Mouse (Mus musculus) CH12.LX (cell line): Measurements from ENCODE around the gene Aym1. TPM values are rescaled to one million over a fixed set of nuclear protein-coding genes. Genes with fewer than 3 reads are reported as not detected.

ENCODE experiments used
- DNase-seq: peaks from one replicate; pipeline ENCODE4 v3.0.0-alpha.2; 2013; ENCODE audit errors: extremely low read depth
- H3K27ac ChIP-seq: 2 replicates; pipeline ENCODE4 v1.5.1; 2012; ENCODE audit warnings: low read depth, mild to moderate bottlenecking, control low read depth, moderate library complexity; ENCODE audit not compliant: insufficient read depth
- H3K27me3 ChIP-seq: replicated peaks from 2 replicates; pipeline ENCODE3; 2012; ENCODE audit warnings: inconsistent platforms
- H3K36me3 ChIP-seq, 2 experiments: replicated peaks in 1 of 2; 2 replicates each; pipeline versions ENCODE3 to v1.6.1; 2012; ENCODE audit warnings: inconsistent platforms in 1 of 2, low read length in 1 of 2, mild to moderate bottlenecking in 1 of 2, mixed read lengths in 1 of 2, moderate library complexity in 1 of 2; ENCODE audit not compliant: control insufficient read depth in 1 of 2, insufficient read depth in 1 of 2
- H3K4me1 ChIP-seq, 2 experiments: 2 replicates each; pipeline ENCODE4 v1.6.1; 2012; ENCODE audit warnings: inconsistent platforms in 1 of 2, moderate library complexity in 1 of 2; ENCODE audit not compliant: insufficient read depth in 2 of 2, control insufficient read depth in 1 of 2
- H3K4me2 ChIP-seq: 2 replicates; pipeline ENCODE4 v1.6.1; 2012; ENCODE audit warnings: low read depth, mild to moderate bottlenecking, control low read depth; ENCODE audit not compliant: poor library complexity, insufficient read depth, severe bottlenecking
- H3K4me3 ChIP-seq, 3 experiments: fragments of 150-350 bp in 1 of 3; sonication (generic) in 1 of 3; replicated peaks in 1 of 3; 2 replicates each; pipeline versions ENCODE3 to v1.5.1; 2011 to 2012; ENCODE audit warnings: low read depth in 2 of 3, low read length in 2 of 3, mild to moderate bottlenecking in 2 of 3, moderate library complexity in 2 of 3, control low read depth in 1 of 3, improper control_type of control experiment in 1 of 3, inconsistent platforms in 1 of 3, mixed read lengths in 1 of 3; ENCODE audit not compliant: poor library complexity in 1 of 3
- H3K79me2 ChIP-seq: replicated peaks from 2 replicates; pipeline ENCODE4 v1.6.1; 2012; ENCODE audit warnings: mild to moderate bottlenecking, moderate library complexity; ENCODE audit not compliant: control insufficient read depth, poor library complexity, insufficient read depth, severe bottlenecking; ENCODE audit errors: extremely low read depth
- H3K9ac ChIP-seq: 2 replicates; pipeline ENCODE4 v1.6.1; 2012; ENCODE audit warnings: low read depth, mild to moderate bottlenecking, control low read depth, moderate library complexity; ENCODE audit not compliant: insufficient read depth
- H3K9me3 ChIP-seq: replicated peaks from 2 replicates; pipeline ENCODE3; 2012; ENCODE audit warnings: low read length, inconsistent platforms, mixed read lengths
- CTCF ChIP-seq, 2 experiments: IDR thresholded peaks in 1 of 2; conservative IDR thresholded peaks in 1 of 2; 2 replicates each; pipeline ENCODE4 v1.5.1; 2011 to 2012; ENCODE audit warnings: low read depth in 2 of 2, low read length in 2 of 2, improper control_type of control experiment in 1 of 2, inconsistent platforms in 1 of 2, mild to moderate bottlenecking in 1 of 2, moderate library complexity in 1 of 2
- E2F4 ChIP-seq: IDR thresholded peaks from 2 replicates; pipeline ENCODE4 v1.6.1; 2011; ENCODE audit warnings: low read depth, low read length, improper control_type of control experiment; ENCODE audit not compliant: insufficient replicate concordance
- ELF1 ChIP-seq: IDR thresholded peaks from 2 replicates; pipeline ENCODE4 v1.6.1; 2014; ENCODE audit warnings: low read depth, mild to moderate bottlenecking, inconsistent platforms, low read length, improper control_type of control experiment
- EP300 ChIP-seq: IDR thresholded peaks from 2 replicates; pipeline ENCODE4 v1.6.1; 2011; ENCODE audit warnings: low read length, improper control_type of control experiment
- GABPA ChIP-seq: IDR thresholded peaks from 2 replicates; pipeline ENCODE4 v1.6.1; 2012; ENCODE audit warnings: low read depth, low read length, improper control_type of control experiment, inconsistent platforms; ENCODE audit not compliant: insufficient replicate concordance
- JUN ChIP-seq: IDR thresholded peaks from 2 replicates; pipeline ENCODE4 v1.6.1; 2011; ENCODE audit warnings: low read depth, mild to moderate bottlenecking, low read length, improper control_type of control experiment, moderate library complexity; ENCODE audit not compliant: insufficient read depth
- KAT2A ChIP-seq: IDR thresholded peaks from 2 replicates; pipeline ENCODE4 v1.6.1; 2012; ENCODE audit warnings: low read length, improper control_type of control experiment, inconsistent platforms; ENCODE audit not compliant: insufficient replicate concordance
- MAX ChIP-seq: IDR thresholded peaks from 2 replicates; pipeline ENCODE4 v1.6.1; 2011; ENCODE audit warnings: low read length, improper control_type of control experiment
- MEF2A ChIP-seq: IDR thresholded peaks from 2 replicates; pipeline ENCODE4 v1.6.1; 2014; ENCODE audit warnings: low read depth, mild to moderate bottlenecking, inconsistent platforms, low read length, improper control_type of control experiment, borderline replicate concordance
- NELFE ChIP-seq: IDR thresholded peaks from 2 replicates; pipeline ENCODE4 v1.6.1; 2011; ENCODE audit warnings: low read depth, low read length, improper control_type of control experiment
- NRF1 ChIP-seq: IDR thresholded peaks from 2 replicates; pipeline ENCODE4 v1.6.1; 2014; ENCODE audit warnings: low read depth, mild to moderate bottlenecking, inconsistent platforms, low read length, improper control_type of control experiment, moderate library complexity
- POLR2A ChIP-seq: IDR thresholded peaks from 2 replicates; pipeline ENCODE4 v1.6.1; 2011; ENCODE audit warnings: low read depth, mild to moderate bottlenecking, improper control_type of control experiment, low read length
- POLR2AphosphoS2 ChIP-seq: IDR thresholded peaks from 2 replicates; pipeline ENCODE4 v1.6.1; 2011; ENCODE audit warnings: low read depth, low read length, improper control_type of control experiment
- RAD21 ChIP-seq: IDR thresholded peaks from 2 replicates; pipeline ENCODE4 v1.6.1; 2011; ENCODE audit warnings: low read depth, mild to moderate bottlenecking, low read length, improper control_type of control experiment, moderate library complexity
- SIN3A ChIP-seq: IDR thresholded peaks from 2 replicates; pipeline ENCODE4 v1.6.1; 2012; ENCODE audit warnings: low read length, improper control_type of control experiment, inconsistent platforms
- SMC3 ChIP-seq: IDR thresholded peaks from 2 replicates; pipeline ENCODE4 v1.6.1; 2011; ENCODE audit warnings: low read depth, low read length, improper control_type of control experiment
- TBP ChIP-seq: conservative IDR thresholded peaks from 2 replicates; pipeline ENCODE4 v1.6.1; 2011; ENCODE audit warnings: low read depth, low read length, improper control_type of control experiment
- TCF12 ChIP-seq: IDR thresholded peaks from 2 replicates; pipeline ENCODE4 v1.6.1; 2014; ENCODE audit warnings: low read depth, mild to moderate bottlenecking, inconsistent platforms, low read length, improper control_type of control experiment
- UBTF ChIP-seq: IDR thresholded peaks from 2 replicates; pipeline ENCODE4 v1.6.1; 2012; ENCODE audit warnings: low read depth, mild to moderate bottlenecking, inconsistent platforms, low read length, improper control_type of control experiment, moderate library complexity
- USF1 ChIP-seq: IDR thresholded peaks from 2 replicates; pipeline ENCODE4 v1.6.1; 2014; ENCODE audit warnings: low read depth, mild to moderate bottlenecking, inconsistent platforms, low read length, improper control_type of control experiment
- ZC3H11A ChIP-seq: IDR thresholded peaks from 2 replicates; pipeline ENCODE4 v1.6.1; 2012; ENCODE audit warnings: low read depth, mild to moderate bottlenecking, inconsistent platforms, low read length, improper control_type of control experiment
- ZKSCAN1 ChIP-seq: IDR thresholded peaks from 2 replicates; pipeline ENCODE4 v1.6.1; 2012; ENCODE audit warnings: low read depth, inconsistent platforms, low read length, improper control_type of control experiment, borderline replicate concordance
- ZNF384 ChIP-seq: IDR thresholded peaks from 2 replicates; pipeline ENCODE4 v1.6.1; 2012; ENCODE audit warnings: low read depth, low read length, improper control_type of control experiment, inconsistent platforms
- dilution Hi-C: fragments of 300-500 bp; cut with MboI; formaldehyde crosslinking; loops from 2 replicates; pipeline ENCODE4 v1.14.3; 2020; ENCODE audit warnings: low sequenced_read_pairs; ENCODE audit not compliant: extremely low pct_unique_long_range_greater_than_20kb, extremely low pct_ligation_motif_present
- in situ Hi-C: fragments of 300-500 bp; cut with MboI; formaldehyde crosslinking; loops from 3 replicates; pipeline ENCODE4 v1.14.3; 2019; ENCODE audit warnings: low sequenced_read_pairs, low pct_ligation_motif_present, low pct_unique_long_range_greater_than_20kb, mixed read lengths
- polyA plus RNA-seq: library from polyadenylated mRNA; unstranded; fragments of >175 nt; gene quantifications from 2 replicates; pipeline ENCODE4 v1.2.1, GENCODE M21; 2012; ENCODE audit warnings: low read depth; ENCODE audit not compliant: insufficient read length
- total RNA-seq, 2 experiments: library from RNA; depleted of rRNA; stranded (reverse); fragments of 300-350 nt in 1 of 2; fragments of >200 nt in 1 of 2; gene quantifications; 2 replicates each; pipeline ENCODE4 v1.2.3; 2012 to 2014

Aym1 gene
- total and polyA plus RNA-seq, 3 experiments = not detected

DNA sequence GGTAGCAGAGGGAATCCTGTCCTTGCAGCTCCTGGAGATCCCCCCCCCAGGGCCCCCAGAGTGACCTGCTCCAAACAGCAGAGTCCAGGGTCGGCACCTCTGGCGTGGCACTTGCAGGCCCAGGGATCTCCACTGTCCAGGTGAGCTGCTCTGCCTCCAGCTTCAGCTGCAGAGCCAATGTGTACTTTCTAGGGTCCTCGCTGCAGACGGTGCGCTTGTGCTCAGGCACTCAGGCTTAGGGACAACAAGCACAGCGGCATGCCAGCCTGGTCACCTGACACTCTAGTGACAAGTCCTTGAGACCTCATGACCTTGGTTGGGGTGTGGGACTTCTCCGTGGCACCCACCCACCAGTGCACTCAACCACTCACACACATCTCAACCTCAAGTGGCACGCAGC is 27.6 kb upstream of the Aym1 start:
- DNase-seq = no peak
- Histone ChIP-seq H3K9ac (no peak overlapping the region), H3K27me3 (peaks cover 7% of the 10 kb centered on the region), H3K4me2 (no peak overlapping the region), H3K9me3 (peaks cover 20% of the 10 kb centered on the region), H3K4me1 (no peaks in the 10 kb centered on the region), H3K27ac (no peak overlapping the region), H3K79me2 (no peaks in the 10 kb centered on the region), H3K4me3 (no peak overlapping the region), H3K36me3 (no peaks in the 10 kb centered on the region)
- TF ChIP-seq POLR2A = no peak
- no peak for TF ChIP-seq NRF1
- TF ChIP-seq ZNF384 = no peak
- no peak for TF ChIP-seq GABPA
- TF ChIP-seq EP300 = no peak
- TF ChIP-seq CTCF (conservative IDR thresholded peaks at IDR 0.05 in 1 of 2, IDR thresholded peaks at IDR 0.05 in 1 of 2; ENCODE audit: low read depth in 2 of 2, low read length in 2 of 2) = no peak
- TF ChIP-seq SMC3 = no peak
- TF ChIP-seq ZC3H11A = no peak
- no peak for TF ChIP-seq KAT2A
- no peak for TF ChIP-seq NELFE
- TF ChIP-seq TCF12 = no peak
- TF ChIP-seq TBP = no peak
- TF ChIP-seq USF1 = no peak
- no peak for TF ChIP-seq MEF2A
- TF ChIP-seq SIN3A = no peak
- TF ChIP-seq POLR2AphosphoS2 = no peak
- TF ChIP-seq ELF1 = no peak
- no peak for TF ChIP-seq E2F4
- TF ChIP-seq RAD21 = no peak
- in situ Hi-C loops = no loop called here
- dilution Hi-C loops = no loop called here

DNA sequence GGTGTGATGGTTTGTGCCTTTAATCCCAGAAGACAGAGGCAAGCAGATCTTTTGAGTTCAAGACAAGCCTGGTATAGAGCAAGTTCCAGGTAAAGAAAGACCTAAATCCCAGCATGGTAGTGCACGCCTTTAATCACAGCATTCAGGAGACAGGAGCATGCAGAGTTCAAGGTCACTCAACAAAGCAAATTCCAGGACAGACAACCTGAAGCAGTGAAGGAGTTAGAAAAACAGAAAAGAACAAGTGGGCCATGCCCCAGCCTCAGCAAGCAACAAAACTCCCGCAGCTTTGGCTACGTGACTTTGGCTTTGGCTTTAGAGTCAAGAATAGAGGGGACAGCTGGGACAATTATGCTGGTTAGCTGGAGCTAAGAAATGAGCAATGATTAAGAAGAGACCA is 26.9 kb upstream of the Aym1 start:
- in situ Hi-C loops (no loop called here), dilution Hi-C loops (no loop called here)
- Histone ChIP-seq H3K36me3 (no peaks in the 10 kb centered on the region), H3K4me3 (no peak overlapping the region), H3K9ac (no peak overlapping the region), H3K9me3 (peaks cover 20% of the 10 kb centered on the region), H3K4me2 (no peak overlapping the region), H3K4me1 (no peaks in the 10 kb centered on the region), H3K27ac (no peak overlapping the region), H3K27me3 (peaks cover 15% of the 10 kb centered on the region), H3K79me2 (no peaks in the 10 kb centered on the region)
- no peak for DNase-seq
- TF ChIP-seq ZKSCAN1 = no peak
- no peak for TF ChIP-seq NELFE
- no peak for TF ChIP-seq USF1
- TF ChIP-seq POLR2A = no peak
- no peak for TF ChIP-seq JUN
- TF ChIP-seq MAX = no peak
- TF ChIP-seq UBTF = no peak
- no peak for TF ChIP-seq SIN3A
- TF ChIP-seq TBP = no peak
